Mouse (Mus musculus) forebrain, embryonic 14.5 days (tissue): Measurements from ENCODE around the gene Mcl1. TPM values are rescaled to one million over a fixed set of nuclear protein-coding genes. Genes with fewer than 3 reads are reported as not detected.

Source experiments
- ATAC-seq: fragments of 200-750 bp; cut with Nextera tagmentation; 2 replicates; pipeline ENCODE4 v1.8.0; 2017; ENCODE audit warnings: mild to moderate bottlenecking, moderate library complexity
- DNase-seq: peaks from one replicate; pipeline ENCODE4 v3.0.0-alpha.2; 2015; ENCODE audit warnings: low spot score
- H3K27ac ChIP-seq: fragments of 300-500 bp; sonication (generic); 2 replicates; pipeline ENCODE4 v1.5.1; 2014; ENCODE audit warnings: low read depth, mild to moderate bottlenecking, control low read depth, low read length, moderate library complexity
- H3K27me3 ChIP-seq: fragments of 300-500 bp; sonication (generic); replicated peaks from 2 replicates; pipeline ENCODE4 v1.6.1; 2014; ENCODE audit warnings: low read length, control low read depth, mixed read lengths; ENCODE audit not compliant: control insufficient read depth, insufficient read depth
- H3K36me3 ChIP-seq: fragments of 300-500 bp; sonication (generic); 2 replicates; pipeline ENCODE4 v1.6.1; 2014; ENCODE audit warnings: low read length, control low read depth; ENCODE audit not compliant: control insufficient read depth, insufficient read depth
- H3K4me1 ChIP-seq: fragments of 300-500 bp; sonication (generic); 2 replicates; pipeline ENCODE4 v1.6.1; 2014; ENCODE audit warnings: antibody characterized with exemption, low read length, control low read depth; ENCODE audit not compliant: control insufficient read depth, insufficient read depth
- H3K4me2 ChIP-seq: fragments of 300-500 bp; sonication (generic); 2 replicates; pipeline ENCODE4 v1.6.1; 2014; ENCODE audit warnings: mild to moderate bottlenecking, control low read depth, low read length
- H3K4me3 ChIP-seq: fragments of 300-500 bp; sonication (generic); 2 replicates; pipeline ENCODE4 v1.5.1; 2014; ENCODE audit warnings: low read depth, low read length, control low read depth
- H3K9ac ChIP-seq: fragments of 300-500 bp; sonication (generic); 2 replicates; pipeline ENCODE4 v1.6.1; 2014; ENCODE audit warnings: mild to moderate bottlenecking, low read length, control low read depth, moderate library complexity
- H3K9me3 ChIP-seq: fragments of 300-500 bp; sonication (generic); replicated peaks from 2 replicates; pipeline ENCODE4 v1.6.1; 2016; ENCODE audit warnings: low read length, control low read depth, mixed read lengths; ENCODE audit not compliant: control insufficient read depth
- WGBS: fragments of 180-500 bp; shearing (Covaris S2); extraction: QIAGEN DNeasy Blood & Tissue Kit; methylation state at CpG from one replicate; pipeline ENCODE4 v1.1.7; 2014; 5-methylcytosine and 5-hydroxymethylcytosine counted together
- polyA plus RNA-seq: library from polyadenylated mRNA; unstranded; fragments of >200 nt; fragmentation: Nextera tagmentation; extraction: Ambion mirVana; gene quantifications from 2 replicates; pipeline ENCODE4 v1.2.1, GENCODE M21; 2014

The Mcl1 gene
- polyA plus RNA-seq, 1 experiment from 2014 or later: 50.8 TPM

DNA sequence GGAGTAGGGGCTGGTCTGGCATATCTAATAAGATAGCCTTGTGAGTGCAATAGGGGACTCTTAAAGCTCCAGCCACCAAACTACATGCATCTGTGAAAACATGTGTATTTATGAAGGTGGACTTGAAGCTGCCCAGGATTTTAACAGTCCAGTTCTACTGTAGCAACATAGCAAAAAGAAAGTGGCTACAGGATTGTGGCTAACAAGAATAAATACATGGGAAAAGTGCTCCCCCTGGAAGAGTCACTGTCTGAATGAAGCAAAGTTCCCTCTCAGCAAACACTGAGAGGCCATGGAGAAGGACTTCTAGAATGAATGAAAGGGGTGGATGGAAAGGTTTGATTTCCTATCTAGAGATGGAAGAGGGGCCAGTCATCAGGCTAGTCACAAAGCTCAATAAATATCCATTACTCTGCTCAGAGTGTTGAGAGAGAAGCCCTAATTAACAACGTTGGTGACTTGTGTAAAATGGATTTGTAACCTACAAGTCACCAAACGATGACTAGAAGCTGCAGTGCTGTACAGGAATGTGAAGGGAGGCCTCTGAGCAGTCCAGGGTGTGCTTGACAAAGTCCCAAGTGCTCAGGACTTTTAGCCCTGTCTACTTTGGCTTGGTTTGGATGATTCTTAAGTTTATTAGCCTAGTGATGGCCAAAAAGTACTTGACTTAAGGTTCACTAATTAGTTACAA, 2.3 kb downstream of the Mcl1 start:
- Histone ChIP-seq H3K4me1 (peaks cover 25% of the 10 kb centered on the region), H3K9me3 (no peaks in the 10 kb centered on the region), H3K27ac (no peak overlapping the region), H3K9ac (peak overlapping the region; percentile 99), H3K36me3 (peaks cover 51% of the 10 kb centered on the region), H3K4me2 (peak overlapping the region; percentile 84), H3K4me3 (peak overlapping the region; percentile 99), H3K27me3 (no peaks in the 10 kb centered on the region)
- WGBS: 43% methylated on average over 2 of the region's 2 CpGs
- DNase-seq (no peak), ATAC-seq (no peak)

DNA sequence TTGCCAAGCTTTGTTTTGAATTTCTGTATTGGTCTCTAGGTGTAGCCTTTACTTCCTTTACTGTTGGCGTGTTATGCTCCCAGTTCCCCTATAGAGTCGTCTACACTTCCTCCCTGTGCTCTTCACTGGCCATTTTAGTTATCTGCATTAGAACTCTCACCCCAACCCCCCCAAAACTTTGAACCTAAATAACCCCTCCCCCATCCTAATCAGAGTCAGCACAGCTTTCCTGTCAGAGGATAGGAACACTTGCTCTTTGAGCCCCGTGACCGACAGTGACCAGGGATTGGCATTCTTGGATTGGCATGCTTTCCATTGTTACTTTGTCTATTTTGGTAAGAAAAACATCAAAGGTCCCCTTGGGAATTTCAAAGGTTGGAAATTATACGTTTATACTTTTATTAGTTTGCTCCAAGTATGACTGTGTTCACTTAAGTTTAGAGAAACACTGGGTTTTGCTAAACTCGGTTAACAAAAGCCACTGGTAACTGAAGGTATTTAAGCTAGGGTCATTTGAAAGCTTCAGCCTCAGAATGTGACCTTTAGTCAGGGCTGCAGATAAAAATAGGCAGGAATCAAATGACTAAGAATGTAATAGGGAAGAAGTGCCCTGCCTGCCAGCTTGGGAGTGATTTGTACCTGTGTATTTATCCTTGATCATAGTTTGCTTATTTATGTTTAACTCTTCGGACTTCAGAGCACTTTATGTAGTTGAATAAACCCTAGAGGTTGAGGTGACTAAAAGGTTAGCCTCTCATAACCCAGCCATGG, 3.5 kb downstream of the Mcl1 start:
- ATAC-seq (no peak), DNase-seq (no peak)
- H3K4me2 ChIP-seq: peak overlapping the region; percentile 84; the same call in 1 of the 2 replicates
- no peaks in the 10 kb centered on the region for H3K9me3 ChIP-seq
- H3K27me3 ChIP-seq: no peaks in the 10 kb centered on the region
- H3K9ac ChIP-seq: no peak overlapping the region
- no peak overlapping the region for H3K4me3 ChIP-seq
- WGBS: 77% methylated on average over 7 of the region's 7 CpGs
- peaks cover 58% of the 10 kb centered on the region for H3K36me3 ChIP-seq
- peaks cover 25% of the 10 kb centered on the region for H3K4me1 ChIP-seq
- no peak overlapping the region for H3K27ac ChIP-seq

DNA sequence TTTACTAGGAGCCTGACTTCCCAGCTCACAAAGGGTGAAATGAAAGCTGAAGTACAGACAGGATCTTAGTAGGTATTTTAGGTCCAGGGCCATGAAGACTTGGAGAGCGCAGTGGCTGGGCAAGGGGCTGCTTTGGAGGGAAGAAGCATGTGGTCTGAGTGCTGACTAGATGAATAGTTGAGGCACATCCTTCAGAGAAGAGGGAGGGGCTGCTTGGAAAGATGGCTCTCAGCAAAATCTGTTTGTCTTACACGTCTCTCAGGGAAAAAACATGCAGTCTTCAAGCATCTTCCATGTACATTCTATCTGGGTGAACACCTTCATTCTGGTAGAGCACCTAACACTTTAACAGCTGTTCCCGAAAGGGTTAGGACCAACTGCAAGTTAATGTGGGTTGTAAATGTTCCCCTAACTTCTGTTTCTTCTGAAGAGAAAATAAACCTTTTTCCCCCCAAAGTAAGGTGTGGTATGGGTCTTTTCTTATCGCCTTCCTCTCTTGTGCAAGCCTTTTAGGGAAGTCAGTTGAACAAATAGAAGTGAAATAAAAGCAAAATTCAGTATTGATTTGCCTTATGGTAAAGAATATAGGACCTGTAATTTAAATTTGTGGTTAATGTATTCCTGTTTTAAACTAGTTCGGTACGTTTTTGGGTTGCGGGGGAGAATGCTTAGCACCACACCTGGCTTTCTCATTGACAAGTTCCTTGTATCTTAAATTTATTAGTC, 4.3 kb downstream of the Mcl1 start:
- Histone ChIP-seq H3K36me3 (peaks cover 58% of the 10 kb centered on the region), H3K4me2 (no peak overlapping the region), H3K9me3 (no peaks in the 10 kb centered on the region), H3K4me3 (no peak overlapping the region), H3K27ac (no peak overlapping the region), H3K4me1 (peaks cover 29% of the 10 kb centered on the region), H3K9ac (no peak overlapping the region), H3K27me3 (no peaks in the 10 kb centered on the region)
- ATAC-seq (no peak), DNase-seq (no peak)
- 88% methylated on average over 7 of the region's 7 CpGs for WGBS

DNA sequence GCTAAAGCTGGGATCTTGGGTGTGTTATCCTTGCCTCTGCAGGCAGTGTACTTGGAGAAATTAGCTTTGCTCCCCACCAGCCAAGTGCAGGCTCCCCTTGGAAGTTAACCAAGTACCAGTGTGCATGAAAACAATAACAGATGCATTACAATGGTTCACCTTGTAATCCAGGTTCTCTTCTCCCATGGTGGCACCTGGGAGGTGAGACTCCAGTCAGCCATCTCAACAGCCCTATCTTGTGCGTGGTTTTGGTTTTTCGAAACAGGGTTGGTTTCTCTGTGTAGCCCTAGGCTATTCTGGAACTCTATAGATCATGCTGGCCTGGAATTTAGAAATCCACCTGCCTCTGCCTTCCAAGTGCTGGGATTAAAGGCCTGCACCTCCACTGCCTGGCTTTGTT, 4.9 kb downstream of the Mcl1 start:
- no peak overlapping the region for H3K4me2 ChIP-seq
- H3K9ac ChIP-seq: no peak overlapping the region
- peaks cover 58% of the 10 kb centered on the region for H3K36me3 ChIP-seq
- DNase-seq (no peak), ATAC-seq (no peak)
- no peaks in the 10 kb centered on the region for H3K27me3 ChIP-seq
- H3K4me3 ChIP-seq: no peak overlapping the region
- peaks cover 31% of the 10 kb centered on the region for H3K4me1 ChIP-seq
- H3K27ac ChIP-seq: no peak overlapping the region
- 88% methylated on average over 2 of the region's 2 CpGs for WGBS
- H3K9me3 ChIP-seq: no peaks in the 10 kb centered on the region

DNA sequence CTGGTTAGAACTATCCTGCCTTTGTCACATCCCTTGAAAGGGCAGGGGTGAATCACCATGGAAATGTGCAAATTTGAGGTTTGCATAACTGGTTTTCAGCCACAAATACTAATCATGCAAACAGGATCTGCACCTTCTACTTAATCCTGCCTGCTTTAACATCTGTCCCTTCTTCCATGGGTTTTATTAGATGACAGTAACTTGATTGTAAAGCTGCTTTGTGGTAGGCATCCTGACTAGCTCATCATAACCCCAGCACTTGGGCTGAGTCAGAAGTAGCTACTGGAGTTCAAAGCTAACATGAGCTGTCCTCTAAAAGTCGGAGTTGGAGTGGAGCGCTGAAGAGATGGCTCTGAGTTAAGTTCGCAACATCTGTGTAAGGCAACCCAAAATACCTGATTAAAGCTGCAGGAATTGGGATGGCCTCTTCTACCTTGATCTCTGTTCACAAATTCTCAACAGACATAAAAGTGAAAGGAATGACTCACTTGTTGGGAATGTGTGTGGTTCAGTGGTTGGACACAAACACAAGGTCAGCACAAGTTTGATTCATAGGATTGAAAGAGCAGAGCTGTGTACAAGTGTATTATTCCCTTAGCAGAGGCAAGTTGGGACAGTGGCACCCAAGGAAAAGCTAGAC, 5.5 kb downstream of the Mcl1 start:
- DNase-seq: no peak
- Histone ChIP-seq H3K4me1 (peaks cover 31% of the 10 kb centered on the region), H3K27ac (no peak overlapping the region), H3K36me3 (peaks cover 58% of the 10 kb centered on the region), H3K9ac (no peak overlapping the region), H3K4me3 (no peak overlapping the region), H3K27me3 (no peaks in the 10 kb centered on the region), H3K9me3 (no peaks in the 10 kb centered on the region), H3K4me2 (no peak overlapping the region)
- 93% methylated on average over 3 of the region's 3 CpGs for WGBS
- no peak for ATAC-seq

DNA sequence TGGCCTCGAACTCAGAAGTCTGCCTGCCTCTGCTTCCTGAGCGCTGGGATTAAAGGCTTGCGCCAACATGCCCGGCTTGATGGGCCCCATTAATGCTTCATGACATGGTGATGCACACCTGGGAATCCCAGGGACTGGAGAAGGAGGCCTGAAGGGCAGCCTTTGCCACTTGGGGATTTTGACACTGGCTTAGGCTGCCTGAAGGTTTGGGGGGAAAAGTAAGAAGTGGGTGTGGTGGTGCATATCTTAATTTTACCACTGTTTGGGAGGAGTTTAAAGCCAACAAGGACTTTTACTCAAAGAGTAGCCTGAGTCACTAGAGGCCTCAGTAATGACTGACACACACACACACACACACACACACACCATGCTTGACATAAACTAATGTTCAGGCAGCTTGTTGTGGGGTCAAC, 6.4 kb downstream of the Mcl1 start:
- peaks cover 31% of the 10 kb centered on the region for H3K4me1 ChIP-seq
- H3K27ac ChIP-seq: no peak overlapping the region
- no peaks in the 10 kb centered on the region for H3K27me3 ChIP-seq
- no peak overlapping the region for H3K9ac ChIP-seq
- peaks cover 62% of the 10 kb centered on the region for H3K36me3 ChIP-seq
- H3K4me2 ChIP-seq: no peak overlapping the region
- H3K9me3 ChIP-seq: no peaks in the 10 kb centered on the region
- WGBS: 89% methylated on average over 4 of the region's 4 CpGs
- ATAC-seq: no peak
- no peak for DNase-seq
- H3K4me3 ChIP-seq: no peak overlapping the region

DNA sequence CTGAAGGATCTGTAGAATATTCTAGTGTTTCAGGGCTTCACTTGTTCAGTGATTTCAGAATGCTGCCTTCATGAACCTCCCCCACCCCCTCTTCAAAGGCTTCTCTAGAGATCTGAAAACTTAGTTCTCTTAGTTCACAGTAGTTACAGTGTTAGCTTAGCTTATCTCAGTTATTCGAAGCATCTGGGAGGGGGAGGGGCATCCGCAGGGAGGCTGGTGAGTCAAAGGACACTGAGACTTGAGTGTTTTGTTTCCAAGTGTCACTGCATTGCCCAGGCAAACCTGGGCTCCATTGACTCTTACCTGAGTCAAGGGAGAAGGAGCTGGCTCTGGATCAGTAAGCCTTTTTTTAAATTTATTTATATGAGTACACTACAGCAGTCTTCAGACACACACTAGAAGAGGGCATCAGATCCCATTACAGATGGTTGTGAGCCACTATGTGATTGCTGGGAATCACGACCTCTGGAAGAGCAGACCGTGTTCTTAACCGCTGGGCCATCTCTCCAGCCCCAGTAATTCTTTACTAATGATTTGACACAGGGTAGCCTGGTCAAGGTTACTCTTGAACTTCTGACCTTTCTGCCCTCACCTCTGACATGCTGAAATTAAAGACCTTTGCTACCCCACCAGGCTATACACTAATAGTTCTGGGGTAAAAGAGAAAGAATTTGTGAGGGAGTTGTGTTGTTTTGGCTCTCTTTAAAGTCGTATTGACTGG, 7.7 kb downstream of the Mcl1 start:
- H3K4me1 ChIP-seq: peaks cover 21% of the 10 kb centered on the region
- H3K27me3 ChIP-seq: no peaks in the 10 kb centered on the region
- no peaks in the 10 kb centered on the region for H3K9me3 ChIP-seq
- H3K4me3 ChIP-seq: no peak overlapping the region
- WGBS: 87% methylated on average over 6 of the region's 6 CpGs
- ATAC-seq: no peak
- DNase-seq: no peak
- no peak overlapping the region for H3K4me2 ChIP-seq
- H3K9ac ChIP-seq: no peak overlapping the region
- H3K36me3 ChIP-seq: peaks cover 49% of the 10 kb centered on the region
- H3K27ac ChIP-seq: no peak overlapping the region

DNA sequence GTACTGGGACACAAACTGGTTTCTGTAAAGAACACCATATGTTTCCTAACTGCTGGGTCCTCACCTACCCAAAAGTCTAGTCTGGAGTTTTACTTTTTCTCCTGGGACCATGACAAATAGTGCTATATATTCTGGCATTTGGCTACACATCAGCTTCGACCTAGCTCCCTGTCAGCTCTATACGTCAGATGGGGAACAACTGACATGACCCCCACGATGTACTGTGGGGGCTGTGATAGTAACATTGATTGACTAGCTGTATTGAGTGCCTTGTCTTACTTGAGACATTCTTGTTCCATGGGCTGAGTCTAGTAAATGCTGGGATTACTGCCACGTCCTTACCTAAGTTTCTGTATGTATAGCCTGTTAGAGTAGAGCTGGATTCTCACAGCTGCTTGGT, 8.9 kb downstream of the Mcl1 start:
- Histone ChIP-seq H3K4me2 (peak overlapping the region; percentile 25; the same call in 1 of the 2 replicates), H3K36me3 (peaks cover 40% of the 10 kb centered on the region), H3K9ac (peak overlapping the region; percentile 37; the same call in 1 of the 2 replicates), H3K4me1 (peaks cover 12% of the 10 kb centered on the region; the same call in 1 of the 2 replicates), H3K27ac (peak overlapping the region; percentile 77), H3K27me3 (no peaks in the 10 kb centered on the region), H3K4me3 (no peak overlapping the region), H3K9me3 (no peaks in the 10 kb centered on the region)
- DNase-seq (no peak), ATAC-seq (peak; percentile 43)
- WGBS: 34% methylated on average over 4 of the region's 4 CpGs
